Mouse (Mus musculus) testis, adult 2 months (tissue): ENCODE measurements around the gene D2hgdh. TPM values are rescaled to one million over a fixed set of nuclear protein-coding genes. Genes with fewer than 3 reads are reported as not detected.
"Not testable (repeated sequence)": the region's sequence is repeated elsewhere in the genome, so short reads cannot be mapped to it uniquely, and the experiment has no call there.

ENCODE experiments used
- H3K27ac ChIP-seq: fragments of 200-500 bp; 2 replicates; pipeline ENCODE4 v1.5.1; 2012; ENCODE audit warnings: low read depth, low read length; ENCODE audit not compliant: control insufficient read depth, insufficient read depth
- H3K27me3 ChIP-seq: fragments of 200-500 bp; 2 replicates; pipeline ENCODE4 v1.6.1; 2012; ENCODE audit warnings: mild to moderate bottlenecking, low read length, moderate library complexity; ENCODE audit not compliant: control insufficient read depth, insufficient read depth
- H3K36me3 ChIP-seq: fragments of 200-500 bp; 2 replicates; pipeline ENCODE4 v1.6.1; 2012; ENCODE audit warnings: mild to moderate bottlenecking, low read length; ENCODE audit not compliant: control insufficient read depth, insufficient read depth
- H3K4me1 ChIP-seq: fragments of 200-500 bp; 2 replicates; pipeline ENCODE4 v1.6.1; 2012; ENCODE audit warnings: low read length; ENCODE audit not compliant: control insufficient read depth, insufficient read depth
- H3K4me3 ChIP-seq: fragments of 200-500 bp; 2 replicates; pipeline ENCODE4 v1.5.1; 2012; ENCODE audit warnings: low read depth, mild to moderate bottlenecking, low read length, moderate library complexity, mixed read lengths; ENCODE audit not compliant: control insufficient read depth
- CTCF ChIP-seq: fragments of 200-500 bp; IDR thresholded peaks from 2 replicates; pipeline ENCODE4 v1.5.1; 2012; ENCODE audit warnings: low read depth, mild to moderate bottlenecking, inconsistent platforms, low read length, moderate library complexity; ENCODE audit not compliant: control insufficient read depth, insufficient read depth, insufficient replicate concordance
- POLR2A ChIP-seq: fragments of 200-500 bp; IDR thresholded peaks from 2 replicates; pipeline ENCODE4 v1.6.1; 2012; ENCODE audit warnings: low read depth, mild to moderate bottlenecking, inconsistent platforms, low read length, moderate library complexity; ENCODE audit not compliant: control insufficient read depth
- polyA plus RNA-seq: library from polyadenylated mRNA; depleted of rRNA; stranded (reverse); fragments of >200 nt; gene quantifications from 2 replicates; pipeline ENCODE4 v1.2.3, GENCODE M21; 2012

Gene D2hgdh
- polyA plus RNA-seq, 1 experiment: 13.5 TPM

DNA sequence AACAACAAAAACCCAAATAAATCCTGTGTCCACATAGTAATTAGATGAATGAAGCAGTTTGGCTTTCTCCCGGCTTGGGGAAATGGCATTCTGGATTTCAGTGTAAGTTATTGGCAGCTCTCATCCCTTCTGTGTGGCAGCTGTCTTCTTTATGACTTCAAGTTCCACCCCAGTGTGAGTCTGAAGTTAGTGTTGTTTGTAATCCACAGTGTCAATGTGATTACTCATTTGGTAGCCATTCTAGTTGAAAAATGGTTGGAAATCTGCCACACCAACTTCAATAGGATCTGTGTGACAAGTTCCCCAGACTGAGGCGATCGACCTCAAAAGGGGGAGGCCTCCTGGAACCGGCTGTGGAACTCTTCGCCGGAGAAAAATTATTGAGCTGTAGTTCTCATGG lies 32.7 kb downstream of the D2hgdh start:
- Histone ChIP-seq H3K4me3 (no peak overlapping the region), H3K4me1 (no peaks in the 10 kb centered on the region), H3K36me3 (no peaks in the 10 kb centered on the region)

DNA sequence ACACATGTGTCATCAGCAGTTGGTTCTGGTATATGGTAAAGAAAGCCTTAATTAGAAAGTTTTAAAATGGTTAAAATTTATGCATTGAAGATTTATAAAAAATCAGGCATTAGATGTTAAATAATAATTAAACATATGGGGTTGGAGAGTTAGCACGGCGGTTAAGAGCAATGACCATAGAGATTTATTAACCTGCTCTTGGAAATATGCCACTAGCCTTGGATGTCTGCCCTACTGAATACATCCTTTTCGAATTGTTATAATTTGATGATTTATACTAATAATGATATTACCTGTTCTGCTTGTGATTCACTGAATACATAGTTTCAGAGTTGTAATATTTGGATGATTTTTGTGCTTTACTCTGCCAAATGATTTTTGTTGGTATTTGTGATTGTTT lies 33.3 kb downstream of the D2hgdh start:
- no peak overlapping the region for H3K4me3 ChIP-seq
- H3K27ac ChIP-seq: no peak overlapping the region
- no peaks in the 10 kb centered on the region for H3K4me1 ChIP-seq
- no peaks in the 10 kb centered on the region for H3K27me3 ChIP-seq
- TF ChIP-seq POLR2A: no peak
- TF ChIP-seq CTCF: no peak
- H3K36me3 ChIP-seq: no peaks in the 10 kb centered on the region

More for the DNA sequence above, 32.7 kb downstream of the D2hgdh start:
- TF ChIP-seq CTCF: no peak
- no peak for TF ChIP-seq POLR2A
- Histone ChIP-seq H3K27me3 (no peaks in the 10 kb centered on the region), H3K27ac (no peak overlapping the region)

DNA sequence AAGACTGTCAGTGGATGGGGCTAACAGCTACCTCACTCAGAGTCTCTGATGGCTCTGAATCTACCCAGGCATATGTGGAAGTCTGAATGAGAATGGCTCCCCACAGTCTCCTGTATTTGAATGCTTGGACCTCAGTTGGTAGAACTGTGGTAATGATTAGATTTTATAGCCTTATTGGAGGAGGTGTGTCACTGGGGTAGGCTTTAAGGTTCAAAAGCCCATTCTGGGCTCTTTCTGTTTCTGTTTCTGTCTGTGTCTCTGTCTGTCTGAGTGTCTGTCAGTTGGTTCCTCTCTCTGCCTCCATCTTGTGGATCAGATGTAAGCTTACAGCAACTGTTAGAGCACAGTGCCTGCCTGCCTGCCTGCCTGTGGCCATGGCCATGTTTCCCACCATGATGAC lies 34.9 kb downstream of the D2hgdh start:
- TF ChIP-seq CTCF (no peak), POLR2A (no peak)
- no peak overlapping the region for H3K4me3 ChIP-seq
- H3K36me3 ChIP-seq: no peaks in the 10 kb centered on the region
- H3K27ac ChIP-seq: no peak overlapping the region
- no peaks in the 10 kb centered on the region for H3K4me1 ChIP-seq
- no peaks in the 10 kb centered on the region for H3K27me3 ChIP-seq

DNA sequence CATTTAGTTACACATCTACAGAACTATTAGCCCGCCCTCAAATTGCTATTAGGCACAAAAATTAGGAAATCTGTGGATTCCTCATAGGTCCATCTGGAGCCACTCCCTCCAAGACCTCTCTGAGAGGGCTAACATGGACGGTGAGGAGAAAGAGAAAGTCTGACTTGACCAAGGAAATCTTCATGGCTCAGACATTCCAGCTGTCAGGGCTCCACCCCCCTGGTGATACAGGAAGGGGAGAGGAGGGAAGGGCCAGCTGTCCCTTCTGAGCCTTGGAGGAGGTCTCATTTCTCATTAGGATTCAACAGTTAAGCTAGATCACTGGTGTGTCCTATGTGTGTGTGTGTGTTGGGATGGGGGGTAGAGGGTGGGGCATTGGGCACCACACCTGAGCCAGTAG lies 36.3 kb downstream of the D2hgdh start, which contains the start of gene Gal3st2:
Gal3st2 (plus strand) TSS at position 259 of the 400 bp plus-strand sequence.
- not testable (repeated sequence) for H3K27ac ChIP-seq

DNA sequence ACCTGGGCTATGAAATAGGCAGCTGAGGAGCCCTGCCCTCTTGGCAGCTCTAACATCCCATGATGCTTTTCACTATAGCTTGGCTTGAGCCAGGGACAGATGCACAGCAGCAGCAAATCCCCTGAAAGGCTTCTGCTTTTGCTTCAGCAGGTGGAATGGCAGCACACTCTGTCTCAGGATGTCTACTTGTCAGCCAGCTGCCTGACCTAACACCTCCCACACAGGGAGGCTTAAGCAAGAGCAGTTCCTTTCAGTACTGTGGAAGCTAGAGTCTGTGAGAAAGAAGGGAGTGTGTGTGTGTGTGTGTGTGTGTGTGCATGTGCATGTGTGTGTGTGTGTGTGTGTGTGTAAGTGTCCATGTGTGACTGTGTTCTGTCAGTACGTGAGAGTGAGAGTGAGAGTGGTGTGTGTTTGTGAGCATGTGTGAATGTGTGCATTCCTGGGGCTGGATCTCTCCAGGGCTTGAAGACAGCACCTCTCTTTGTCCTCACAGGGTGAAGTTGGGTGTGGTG lies 46.9 kb downstream of the D2hgdh start:
- H3K4me3 ChIP-seq, H3K27me3 ChIP-seq, H3K36me3 ChIP-seq, H3K4me1 ChIP-seq, H3K27ac ChIP-seq: not testable (repeated sequence)

More for the DNA sequence above, 36.3 kb downstream of the D2hgdh start, which contains the start of gene Gal3st2:
- not testable (repeated sequence) for H3K4me3 ChIP-seq, H3K36me3 ChIP-seq, H3K27me3 ChIP-seq, H3K4me1 ChIP-seq

DNA sequence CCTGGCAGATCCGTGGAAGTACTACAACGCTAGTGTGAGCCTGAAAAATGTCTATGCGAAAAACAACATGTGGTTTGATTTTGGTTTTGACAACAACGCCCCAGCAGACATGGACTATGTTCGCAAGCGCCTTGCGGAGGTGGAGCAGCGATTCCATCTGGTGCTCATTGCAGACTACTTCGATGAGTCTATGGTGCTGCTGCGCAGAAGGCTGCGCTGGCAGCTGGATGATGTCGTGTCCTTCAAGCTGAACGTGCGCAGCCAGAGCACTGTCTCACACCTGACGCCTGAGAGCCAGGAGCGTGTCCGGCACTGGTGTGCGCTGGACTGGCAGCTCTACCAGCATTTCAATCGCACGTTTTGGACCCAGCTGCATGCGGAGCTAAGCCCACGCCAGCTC lies 49.7 kb downstream of the D2hgdh start:
- not testable (repeated sequence) for H3K27ac ChIP-seq, H3K27me3 ChIP-seq, H3K4me1 ChIP-seq, H3K36me3 ChIP-seq, H3K4me3 ChIP-seq

- H3K4me1 ChIP-seq, H3K27me3 ChIP-seq, H3K36me3 ChIP-seq, H3K27ac ChIP-seq, H3K4me3 ChIP-seq: not testable (repeated sequence)
Observed at GRCm38 (mm10) chr1:93881778-93882177, 57.1 kb downstream of the D2hgdh start.

- H3K4me3 ChIP-seq, H3K27ac ChIP-seq, H3K27me3 ChIP-seq, H3K36me3 ChIP-seq, H3K4me1 ChIP-seq: not testable (repeated sequence)
Observed at GRCm38 (mm10) chr1:93890936-93891335, 66.2 kb downstream of the D2hgdh start.

- H3K27ac ChIP-seq, H3K4me1 ChIP-seq, H3K27me3 ChIP-seq, H3K4me3 ChIP-seq, H3K36me3 ChIP-seq: not testable (repeated sequence)
Observed at GRCm38 (mm10) chr1:93897395-93897794, 72.7 kb downstream of the D2hgdh start.

GRCm38 (mm10) chr1:93901291-93901690 lies 76.6 kb downstream of the D2hgdh start:
- not testable (repeated sequence) for H3K4me1 ChIP-seq, H3K27ac ChIP-seq, H3K36me3 ChIP-seq, H3K27me3 ChIP-seq, H3K4me3 ChIP-seq
